Mouse (Mus musculus) G1E (cell line): ENCODE measurements at regions not wholly inside any gene's neighbourhood (a gene's known extent, or its start where the extent isn't known, plus 50 kb on each side); places are given as distances from the start of the nearest gene placed in this dataset.

ENCODE experiments used
- ATAC-seq: 2 replicates; pipeline ENCODE4 v1.8.0; 2016; ENCODE audit warnings: mild to moderate bottlenecking; ENCODE audit not compliant: insufficient number of reproducible peaks, poor library complexity, low FRiP score, severe bottlenecking; ENCODE audit errors: extremely low read depth
- DNase-seq: peaks from one replicate; pipeline ENCODE4 v3.0.0; 2012; ENCODE audit warnings: low spot score
- H3K27me3 ChIP-seq: 2 replicates; pipeline ENCODE4 v1.6.1; 2012; ENCODE audit warnings: mild to moderate bottlenecking, low read length, inconsistent platforms; ENCODE audit not compliant: insufficient read depth
- H3K36me3 ChIP-seq: replicated peaks from 2 replicates; pipeline ENCODE3; 2012; ENCODE audit warnings: mild to moderate bottlenecking, inconsistent platforms
- H3K4me1 ChIP-seq: 2 replicates; pipeline ENCODE4 v1.6.1; 2012; ENCODE audit warnings: low read depth, low read length, inconsistent platforms, mixed read lengths; ENCODE audit not compliant: insufficient read depth
- H3K4me3 ChIP-seq: 2 replicates; pipeline ENCODE4 v1.5.1; 2012; ENCODE audit warnings: low read depth, mild to moderate bottlenecking, inconsistent platforms, low read length, moderate library complexity, mixed read lengths
- H3K9me3 ChIP-seq: replicated peaks from 2 replicates; pipeline ENCODE4 v1.6.1; 2012; ENCODE audit warnings: inconsistent platforms
- CTCF ChIP-seq: IDR thresholded peaks from 2 replicates; pipeline ENCODE4 v1.5.1; 2012; ENCODE audit warnings: low read depth, low read length, inconsistent platforms, mixed read lengths
- GATA1 ChIP-seq: IDR thresholded peaks from 2 replicates; pipeline ENCODE4 v1.6.1; 2012; ENCODE audit warnings: borderline replicate concordance, low read length, inconsistent platforms, mixed read lengths
- GATA2 ChIP-seq: IDR thresholded peaks from 2 replicates; pipeline ENCODE4 v1.6.1; 2012; ENCODE audit warnings: low read depth, low read length, inconsistent platforms, borderline replicate concordance
- POLR2AphosphoS5 ChIP-seq: IDR thresholded peaks from 2 replicates; pipeline ENCODE4 v1.6.1; 2012; ENCODE audit warnings: low read depth, low read length, inconsistent platforms; ENCODE audit not compliant: insufficient replicate concordance
- TAL1 ChIP-seq: conservative IDR thresholded peaks from 2 replicates; pipeline ENCODE4 v1.6.1; 2012; ENCODE audit warnings: low read depth, low read length, inconsistent platforms, mixed read lengths

DNA sequence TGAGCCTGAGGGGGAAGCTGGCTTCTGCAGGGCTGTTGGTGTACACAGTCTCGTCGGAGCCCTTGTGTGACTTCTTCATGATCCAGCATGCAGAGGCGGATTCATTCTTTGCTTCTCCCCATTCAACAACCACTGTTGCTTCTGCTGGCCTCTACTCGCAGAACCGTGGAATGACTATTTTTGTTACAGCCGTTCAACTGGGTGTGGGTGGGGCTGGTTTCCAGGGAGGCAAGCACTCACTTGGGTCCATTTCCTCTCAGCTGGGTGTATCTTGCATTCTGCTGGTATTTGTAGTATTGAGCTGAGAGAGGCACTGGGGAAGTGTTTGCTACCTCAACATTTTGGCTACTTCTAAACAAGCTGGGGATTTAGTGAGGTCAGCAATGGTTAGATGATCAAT, 197.3 kb upstream of the Klhl29 start:
- no peak for TF ChIP-seq GATA1
- TF ChIP-seq TAL1: no peak
- no peak for TF ChIP-seq POLR2AphosphoS5

DNA sequence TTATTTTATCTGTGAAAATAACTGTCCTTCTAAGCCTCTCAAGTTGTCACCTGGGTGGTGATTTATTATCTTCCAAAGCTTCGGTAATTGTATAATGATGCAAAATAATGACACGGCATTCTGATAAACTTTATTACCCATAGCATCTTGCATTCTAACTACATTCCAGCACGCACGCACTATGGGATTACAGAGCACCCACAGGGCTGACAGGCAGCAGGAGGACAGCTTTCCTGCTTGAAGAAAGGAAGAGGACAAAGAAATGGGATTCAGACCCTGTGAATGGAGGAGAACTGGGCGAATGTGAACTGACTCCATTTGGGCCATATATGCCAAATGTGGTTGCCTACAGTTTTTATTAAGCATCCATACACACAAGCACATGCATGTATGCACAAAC, 193.5 kb upstream of the Klhl29 start:
- Histone ChIP-seq H3K9me3 (peaks cover 11% of the 10 kb centered on the region; the same call in 1 of the 2 replicates), H3K4me1 (no peaks in the 10 kb centered on the region), H3K4me3 (no peak overlapping the region), H3K36me3 (no peaks in the 10 kb centered on the region), H3K27me3 (no peaks in the 10 kb centered on the region)
- TF ChIP-seq GATA2: no peak
- no peak for TF ChIP-seq TAL1
- TF ChIP-seq GATA1: no peak
- no peak for TF ChIP-seq POLR2AphosphoS5
- DNase-seq (no peak), ATAC-seq (no peak)

More for the DNA sequence above, 197.3 kb upstream of the Klhl29 start:
- Histone ChIP-seq H3K27me3 (no peaks in the 10 kb centered on the region), H3K4me1 (no peaks in the 10 kb centered on the region), H3K36me3 (no peaks in the 10 kb centered on the region), H3K9me3 (peaks cover 17% of the 10 kb centered on the region), H3K4me3 (no peak overlapping the region)
- DNase-seq (no peak), ATAC-seq (no peak)

DNA sequence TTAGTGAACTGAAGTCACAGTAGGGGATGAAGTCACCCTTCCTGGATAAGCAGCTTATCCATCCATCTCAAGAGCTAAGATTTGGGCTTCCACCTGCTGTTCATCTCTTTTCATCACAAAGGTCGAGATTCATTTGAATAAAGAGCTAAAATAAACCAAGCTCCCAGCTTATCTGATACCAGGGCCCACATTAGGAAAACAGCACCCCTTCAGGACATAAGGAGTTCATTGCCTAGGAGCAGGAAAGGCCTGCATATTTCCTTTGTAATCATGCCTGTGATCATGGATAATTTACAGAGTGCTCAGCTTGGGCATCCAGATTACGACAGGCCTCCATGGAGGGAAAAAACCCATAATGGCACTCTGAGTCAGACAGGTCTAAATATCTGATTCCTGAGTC, 190.7 kb upstream of the Klhl29 start:
- Histone ChIP-seq H3K4me1 (no peaks in the 10 kb centered on the region), H3K27me3 (no peaks in the 10 kb centered on the region), H3K36me3 (no peaks in the 10 kb centered on the region), H3K9me3 (peaks cover 9% of the 10 kb centered on the region; the same call in 1 of the 2 replicates), H3K4me3 (no peak overlapping the region)
- ATAC-seq: no peak
- no peak for DNase-seq
- TF ChIP-seq CTCF (no peak), POLR2AphosphoS5 (no peak), GATA2 (no peak), TAL1 (no peak), GATA1 (no peak)

DNA sequence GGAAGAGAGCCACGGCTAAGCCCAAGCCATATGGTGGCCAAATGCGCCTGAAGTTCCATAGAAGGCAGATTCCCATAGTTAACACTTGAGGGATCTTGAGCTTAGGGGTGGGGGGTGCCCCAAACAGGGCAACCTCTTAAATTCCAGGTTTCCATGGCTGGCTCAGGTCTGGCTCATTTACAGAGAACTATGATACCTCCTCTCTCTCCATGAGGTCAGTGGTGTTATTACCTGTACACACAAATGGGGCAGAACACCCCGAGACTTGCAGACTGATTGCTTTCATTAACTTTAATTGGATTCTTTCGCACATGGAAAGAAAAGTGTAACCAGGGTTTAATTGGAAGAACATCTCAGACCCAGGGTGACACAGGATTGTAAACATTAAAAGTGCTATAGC, 177.1 kb upstream of the Klhl29 start:
- no peak for ATAC-seq
- H3K27me3 ChIP-seq: no peaks in the 10 kb centered on the region

DNA sequence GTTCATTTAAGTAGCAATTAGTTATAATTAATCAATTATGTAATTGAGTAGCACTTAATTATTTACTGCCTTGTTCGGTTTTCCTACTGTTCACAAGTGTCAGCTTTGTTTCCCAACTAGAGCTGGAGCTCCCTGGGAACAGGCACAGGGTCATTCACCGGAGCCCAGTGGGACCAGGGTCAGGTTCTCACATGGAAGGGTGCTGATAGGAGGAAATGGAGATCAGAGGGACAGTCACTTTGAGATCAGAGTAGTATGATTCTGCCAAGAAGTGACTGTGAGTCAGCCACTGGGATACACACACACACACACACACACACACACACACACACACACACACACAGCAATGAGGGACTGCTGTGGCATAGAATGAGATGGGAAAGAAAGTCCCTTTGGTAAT, 176.4 kb upstream of the Klhl29 start:
- DNase-seq (no peak), ATAC-seq (no peak)
- Histone ChIP-seq H3K27me3 (no peaks in the 10 kb centered on the region), H3K4me1 (no peaks in the 10 kb centered on the region), H3K9me3 (peaks cover 27% of the 10 kb centered on the region), H3K36me3 (no peaks in the 10 kb centered on the region), H3K4me3 (no peak overlapping the region)
- TF ChIP-seq CTCF (no peak), GATA2 (no peak), POLR2AphosphoS5 (no peak), TAL1 (no peak), GATA1 (no peak)

More for the DNA sequence above, 177.1 kb upstream of the Klhl29 start:
- Histone ChIP-seq H3K36me3 (no peaks in the 10 kb centered on the region), H3K4me1 (no peaks in the 10 kb centered on the region), H3K9me3 (peaks cover 27% of the 10 kb centered on the region), H3K4me3 (no peak overlapping the region)
- TF ChIP-seq CTCF: no peak
- no peak for TF ChIP-seq POLR2AphosphoS5
- no peak for TF ChIP-seq GATA2
- no peak for TF ChIP-seq TAL1
- TF ChIP-seq GATA1: no peak
- no peak for DNase-seq

DNA sequence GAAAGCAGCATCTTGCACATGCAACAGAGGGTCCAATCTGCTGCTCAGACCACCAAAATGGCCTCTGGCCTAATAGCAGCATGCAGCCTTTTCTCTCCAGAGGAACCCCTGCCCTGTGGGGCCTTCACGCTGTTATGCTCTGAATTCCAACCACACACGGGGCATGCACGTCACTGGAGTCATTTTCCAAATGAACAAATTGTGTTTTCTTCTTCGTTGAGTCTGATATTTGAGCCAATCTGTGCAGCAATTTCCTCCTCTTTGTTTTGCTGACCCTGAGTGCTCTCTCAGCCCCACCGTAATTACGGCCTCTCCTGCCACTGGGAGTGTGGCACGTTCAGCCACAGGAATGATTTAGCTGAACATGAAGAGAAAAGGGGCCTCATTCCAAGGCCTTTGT, 174.3 kb upstream of the Klhl29 start:
- Histone ChIP-seq H3K9me3 (peaks cover 27% of the 10 kb centered on the region), H3K4me1 (no peaks in the 10 kb centered on the region), H3K36me3 (no peaks in the 10 kb centered on the region), H3K4me3 (no peak overlapping the region), H3K27me3 (no peaks in the 10 kb centered on the region)
- TF ChIP-seq TAL1: no peak
- TF ChIP-seq GATA2: no peak
- TF ChIP-seq GATA1: no peak
- no peak for TF ChIP-seq CTCF
- TF ChIP-seq POLR2AphosphoS5: no peak
- ATAC-seq (no peak), DNase-seq (no peak)

DNA sequence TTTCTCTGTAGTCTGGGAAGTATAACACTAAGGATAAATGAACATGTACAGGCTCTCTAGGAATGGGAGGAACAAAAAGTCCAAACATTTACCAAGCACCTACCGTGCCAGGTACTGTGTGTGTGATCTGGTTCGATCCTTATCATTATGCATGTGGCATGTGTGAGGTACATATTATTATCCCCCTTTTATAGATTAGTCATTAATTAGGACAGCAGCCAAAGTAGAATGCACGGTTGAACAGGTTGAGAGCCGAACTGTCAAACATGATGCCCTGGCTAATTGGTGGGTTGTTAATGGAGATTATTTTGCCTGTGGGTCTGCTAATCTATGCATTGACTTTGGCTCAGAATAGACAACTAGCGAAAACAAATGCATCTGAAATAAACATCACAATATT, 172.2 kb upstream of the Klhl29 start:
- no peak for TF ChIP-seq TAL1
- no peak for TF ChIP-seq GATA1
- TF ChIP-seq GATA2: no peak
- no peak for TF ChIP-seq CTCF
- no peak for TF ChIP-seq POLR2AphosphoS5
- Histone ChIP-seq H3K4me1 (no peaks in the 10 kb centered on the region), H3K4me3 (no peak overlapping the region), H3K9me3 (peaks cover 30% of the 10 kb centered on the region), H3K36me3 (no peaks in the 10 kb centered on the region), H3K27me3 (no peaks in the 10 kb centered on the region)
- DNase-seq (no peak), ATAC-seq (no peak)
